Mouse (Mus musculus): Measurements from ENCODE around the gene Ppp1r27. TPM values are rescaled to one million over a fixed set of nuclear protein-coding genes. Genes with fewer than 3 reads are reported as not detected.

Ppp1r27 gene
- polyA plus RNA-seq, 1 experiment = not detected

- TF ChIP-seq CTCF (IDR thresholded peaks at IDR 0.05; ENCODE audit: borderline replicate concordance, insufficient read depth, low read depth, low read length) (no peak), POLR2A (IDR thresholded peaks at IDR 0.05; ENCODE audit: borderline replicate concordance, insufficient read depth, low read length) (no peak)
- DNase-seq = peak in 1 of 2 experiments; percentile 15
- Histone ChIP-seq H3K4me3 (replicated peaks; ENCODE audit: insufficient read depth, low read depth, low read length) (peak overlapping the region; percentile 88), H3K27ac (ENCODE audit: insufficient read depth, low read length) (peak overlapping the region; percentile 52; the same call in 1 of the 2 replicates), H3K4me1 (ENCODE audit: control insufficient read depth, insufficient read depth, low read length) (peaks cover 12% of the 10 kb centered on the region), H3K27me3 (ENCODE audit: control insufficient read depth, insufficient read depth, low read length) (no peaks in the 10 kb centered on the region)
- WGBS = under 1% methylated on average over 7 of the region's 7 CpGs
Observed at GRCm38 (mm10) chr11:120548786-120549167, 2.2 kb downstream of the Ppp1r27 start.

DNA sequence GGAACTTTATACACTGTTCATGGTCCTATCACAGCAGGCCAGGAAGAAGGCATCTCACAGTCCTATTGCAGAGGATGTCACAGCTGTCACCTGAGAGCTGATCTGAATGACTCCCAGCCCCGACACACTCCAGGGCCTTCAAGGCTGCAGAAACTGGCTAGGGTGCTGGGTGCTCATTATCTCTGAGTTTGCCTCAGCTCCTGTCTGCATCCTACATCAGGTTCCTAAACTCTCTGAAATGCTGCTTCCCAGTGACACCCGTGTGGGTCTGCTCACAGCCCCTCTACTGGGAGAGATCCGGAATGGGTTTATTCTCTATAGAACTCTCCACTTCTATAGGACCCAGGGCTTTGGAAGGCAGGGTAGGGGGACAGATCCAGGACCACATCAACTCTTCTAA, 2.7 kb downstream of the Ppp1r27 start:
- no peak overlapping the region for H3K27ac ChIP-seq (ENCODE audit: insufficient read depth, low read length)
- WGBS = 79% methylated on average over 3 of the region's 3 CpGs
- DNase-seq = no peak
- no peak overlapping the region for H3K4me3 ChIP-seq (replicated peaks; ENCODE audit: insufficient read depth, low read depth, low read length)
- H3K4me1 ChIP-seq (ENCODE audit: control insufficient read depth, insufficient read depth, low read length) = peaks cover 12% of the 10 kb centered on the region
- H3K27me3 ChIP-seq (ENCODE audit: control insufficient read depth, insufficient read depth, low read length) = no peaks in the 10 kb centered on the region
- TF ChIP-seq POLR2A (IDR thresholded peaks at IDR 0.05; ENCODE audit: borderline replicate concordance, insufficient read depth, low read length) = no peak

DNA sequence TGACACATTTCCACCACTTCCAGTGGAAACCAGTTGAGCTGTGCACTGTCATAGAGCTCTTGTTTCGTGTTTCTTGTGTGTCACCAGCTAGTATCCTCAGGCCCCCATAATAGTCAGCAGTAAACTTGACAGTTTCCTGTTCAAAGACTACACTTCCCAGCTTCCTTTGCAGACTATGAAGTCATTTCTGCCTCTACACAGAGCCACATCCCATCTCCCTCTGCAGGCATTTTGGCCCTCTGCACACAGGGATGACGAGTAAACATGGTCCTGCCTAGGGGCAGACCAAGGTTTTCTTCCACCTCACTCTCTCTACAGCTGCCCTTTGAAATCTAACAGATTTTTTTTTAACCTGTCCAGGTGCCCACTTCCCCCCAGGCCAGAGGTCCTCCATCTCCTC, 3.5 kb downstream of the Ppp1r27 start:
- DNase-seq = no peak
- Histone ChIP-seq H3K4me1 (ENCODE audit: control insufficient read depth, insufficient read depth, low read length) (peaks cover 10% of the 10 kb centered on the region), H3K27me3 (ENCODE audit: control insufficient read depth, insufficient read depth, low read length) (no peaks in the 10 kb centered on the region), H3K27ac (ENCODE audit: insufficient read depth, low read length) (no peak overlapping the region), H3K4me3 (replicated peaks; ENCODE audit: insufficient read depth, low read depth, low read length) (no peak overlapping the region)
- TF ChIP-seq POLR2A (IDR thresholded peaks at IDR 0.05; ENCODE audit: borderline replicate concordance, insufficient read depth, low read length) = no peak
- no peak for TF ChIP-seq CTCF (IDR thresholded peaks at IDR 0.05; ENCODE audit: borderline replicate concordance, insufficient read depth, low read depth, low read length)
- WGBS = 51% methylated on average over 2 of the region's 2 CpGs

- Histone ChIP-seq H3K4me3 (replicated peaks; ENCODE audit: insufficient read depth, low read depth, low read length) (no peak overlapping the region), H3K27ac (ENCODE audit: insufficient read depth, low read length) (no peak overlapping the region), H3K27me3 (ENCODE audit: control insufficient read depth, insufficient read depth, low read length) (no peaks in the 10 kb centered on the region), H3K4me1 (ENCODE audit: control insufficient read depth, insufficient read depth, low read length) (peaks cover 10% of the 10 kb centered on the region)
- TF ChIP-seq CTCF (IDR thresholded peaks at IDR 0.05; ENCODE audit: borderline replicate concordance, insufficient read depth, low read depth, low read length) (no peak), POLR2A (IDR thresholded peaks at IDR 0.05; ENCODE audit: borderline replicate concordance, insufficient read depth, low read length) (no peak)
- WGBS = 70% methylated on average over 3 of the region's 3 CpGs
- no peak for DNase-seq
Observed at GRCm38 (mm10) chr11:120545964-120546363, 5.0 kb downstream of the Ppp1r27 start.

DNA sequence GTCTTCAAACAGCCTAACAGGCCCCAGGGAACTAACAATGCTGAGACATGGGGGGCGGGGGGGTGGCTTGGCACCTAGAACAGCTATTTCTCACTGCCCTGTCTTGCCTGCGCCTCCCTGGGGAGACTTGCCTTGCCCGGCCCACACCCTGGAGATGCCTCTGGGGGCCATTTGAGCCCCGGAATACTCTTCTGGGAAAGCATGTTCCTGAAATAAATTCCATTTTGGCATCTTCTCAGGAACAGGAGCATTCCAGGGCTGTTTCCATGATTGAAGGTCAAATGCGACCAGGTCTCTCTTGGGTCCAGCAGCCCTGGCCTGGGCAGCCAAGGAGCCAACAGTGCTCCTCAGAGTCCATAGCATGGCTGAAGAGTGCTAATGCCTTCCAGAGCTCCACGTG, 8.6 kb downstream of the Ppp1r27 start:
- no peak overlapping the region for H3K4me3 ChIP-seq (replicated peaks; ENCODE audit: insufficient read depth, low read depth, low read length)
- H3K27me3 ChIP-seq (ENCODE audit: control insufficient read depth, insufficient read depth, low read length) = no peaks in the 10 kb centered on the region
- TF ChIP-seq CTCF (IDR thresholded peaks at IDR 0.05; ENCODE audit: borderline replicate concordance, insufficient read depth, low read depth, low read length) (no peak), POLR2A (IDR thresholded peaks at IDR 0.05; ENCODE audit: borderline replicate concordance, insufficient read depth, low read length) (no peak)
- 82% methylated on average over 6 of the region's 6 CpGs for WGBS
- no peak overlapping the region for H3K27ac ChIP-seq (ENCODE audit: insufficient read depth, low read length)
- peaks cover 26% of the 10 kb centered on the region for H3K4me1 ChIP-seq (ENCODE audit: control insufficient read depth, insufficient read depth, low read length)
- DNase-seq = no peak

DNA sequence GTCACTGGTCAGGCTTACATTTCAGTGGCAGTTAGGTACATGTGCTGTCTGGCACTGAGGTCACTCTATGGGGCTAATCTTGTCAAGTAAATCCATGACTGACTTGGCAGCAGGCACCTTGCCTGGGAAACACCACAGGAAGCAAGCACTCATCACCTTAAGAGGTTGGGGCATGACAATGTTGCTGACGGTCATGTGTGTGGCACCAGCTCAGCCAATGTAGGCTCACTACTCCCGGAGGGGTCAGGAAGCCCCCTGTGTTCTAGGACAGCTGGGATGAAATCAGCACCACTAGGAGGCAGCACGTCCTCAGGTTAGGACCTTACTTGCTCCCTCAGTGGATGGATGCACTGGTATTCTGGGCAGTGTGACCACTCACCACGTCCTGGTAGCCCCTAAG, 9.0 kb downstream of the Ppp1r27 start:
- H3K27ac ChIP-seq (ENCODE audit: insufficient read depth, low read length) = no peak overlapping the region
- TF ChIP-seq POLR2A (IDR thresholded peaks at IDR 0.05; ENCODE audit: borderline replicate concordance, insufficient read depth, low read length) (no peak), CTCF (IDR thresholded peaks at IDR 0.05; ENCODE audit: borderline replicate concordance, insufficient read depth, low read depth, low read length) (no peak)
- WGBS = 47% methylated on average over 4 of the region's 4 CpGs
- no peaks in the 10 kb centered on the region for H3K27me3 ChIP-seq (ENCODE audit: control insufficient read depth, insufficient read depth, low read length)
- no peak for DNase-seq
- no peak overlapping the region for H3K4me3 ChIP-seq (replicated peaks; ENCODE audit: insufficient read depth, low read depth, low read length)
- H3K4me1 ChIP-seq (ENCODE audit: control insufficient read depth, insufficient read depth, low read length) = peaks cover 26% of the 10 kb centered on the region

DNA sequence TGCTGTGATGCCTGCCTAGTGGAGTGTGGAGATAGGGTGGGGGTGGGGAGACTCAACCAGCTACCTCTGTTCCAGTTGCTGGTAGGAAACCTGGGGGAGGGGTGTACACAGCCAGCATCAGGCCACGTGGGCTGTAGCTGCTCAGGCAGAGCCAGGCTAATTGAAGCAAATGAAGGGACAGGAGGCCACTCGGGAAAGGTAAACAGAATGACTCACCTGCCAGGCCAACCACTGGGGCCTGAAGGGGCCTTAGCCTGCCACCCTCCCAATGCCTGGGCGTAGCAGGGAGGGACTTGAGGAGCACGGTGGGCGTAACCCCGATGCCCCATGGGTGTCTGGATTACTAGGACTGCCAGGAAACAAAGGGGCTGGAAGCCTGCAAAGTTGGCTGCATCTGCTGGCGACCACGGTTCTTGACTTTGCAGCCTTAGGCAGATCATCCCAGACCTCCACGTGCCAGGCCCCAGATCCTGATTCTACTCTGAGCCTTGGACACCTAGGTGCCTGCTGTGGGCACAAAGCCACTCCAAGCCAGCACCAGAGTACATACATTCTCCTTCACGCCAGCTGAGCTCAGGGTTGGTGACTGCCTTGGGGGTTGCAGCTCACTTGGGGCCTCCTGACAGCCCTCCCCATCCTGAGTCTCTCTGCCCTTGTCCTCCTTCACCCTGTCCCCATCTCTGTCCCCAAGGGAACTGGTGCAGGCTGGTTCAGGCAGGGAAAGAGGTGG, 11.5 kb downstream of the Ppp1r27 start:
- Histone ChIP-seq H3K4me3 (replicated peaks; ENCODE audit: insufficient read depth, low read depth, low read length) (no peak overlapping the region), H3K27ac (ENCODE audit: insufficient read depth, low read length) (no peak overlapping the region), H3K27me3 (ENCODE audit: control insufficient read depth, insufficient read depth, low read length) (no peaks in the 10 kb centered on the region), H3K4me1 (ENCODE audit: control insufficient read depth, insufficient read depth, low read length) (peaks cover 26% of the 10 kb centered on the region)
- TF ChIP-seq POLR2A (IDR thresholded peaks at IDR 0.05; ENCODE audit: borderline replicate concordance, insufficient read depth, low read length) (no peak), CTCF (IDR thresholded peaks at IDR 0.05; ENCODE audit: borderline replicate concordance, insufficient read depth, low read depth, low read length) (no peak)
- 15% methylated on average over 10 of the region's 10 CpGs for whole genome bisulfite sequencing
- no peak for DNase-seq

DNA sequence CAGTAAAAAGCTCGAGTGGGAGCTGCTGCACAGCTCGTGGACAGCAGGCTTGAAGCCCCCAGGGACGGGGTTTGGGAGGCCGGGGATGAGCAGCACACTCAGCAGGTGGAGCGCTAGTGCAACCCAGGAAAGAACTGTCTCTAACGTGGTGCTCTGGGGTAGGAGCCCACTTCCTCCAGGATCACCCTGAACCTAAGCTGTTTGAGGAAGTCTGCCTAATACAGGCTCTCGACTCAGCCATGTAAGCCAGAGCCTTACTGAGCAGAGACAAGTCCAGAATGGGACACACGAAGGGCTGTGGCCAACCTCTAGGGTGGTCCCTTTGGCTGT, 12.0 kb downstream of the Ppp1r27 start:
- no peak for TF ChIP-seq POLR2A (IDR thresholded peaks at IDR 0.05; ENCODE audit: borderline replicate concordance, insufficient read depth, low read length)
- TF ChIP-seq CTCF (IDR thresholded peaks at IDR 0.05; ENCODE audit: borderline replicate concordance, insufficient read depth, low read depth, low read length) = no peak
- peak in 1 of 2 experiments; percentile 32 for DNase-seq
- H3K4me1 ChIP-seq (ENCODE audit: control insufficient read depth, insufficient read depth, low read length) = peaks cover 26% of the 10 kb centered on the region
- 20% methylated on average over 8 of the region's 8 CpGs for WGBS
- no peaks in the 10 kb centered on the region for H3K27me3 ChIP-seq (ENCODE audit: control insufficient read depth, insufficient read depth, low read length)
- H3K27ac ChIP-seq (ENCODE audit: insufficient read depth, low read length) = no peak overlapping the region
- no peak overlapping the region for H3K4me3 ChIP-seq (replicated peaks; ENCODE audit: insufficient read depth, low read depth, low read length)
